Comparison of ENCODE assay signal across 27 mouse cellular contexts in genomic region chr4:108386087-108386486, GRCm38 (mm10). TPM values are rescaled to one million over a fixed set of nuclear protein-coding genes. Genes with fewer than 3 reads are reported as not detected.
DNase-seq lines count a peak whose midpoint lies in the region; ATAC-seq and TF ChIP-seq lines count a peak whose summit lies in the region.
"Had no signal": no experiment of that assay in that cellular context is flagged by ENCODE, and none has a peak within 500 bp of the region (broad histone marks: within the 10 kb centered on the region; RNA-seq: fewer than 3 reads in every experiment).

No protein-coding gene starts in this region.

- TF ChIP-seq CTCF in gastrocnemius, adult 2 months (IDR thresholded peaks at IDR 0.05): no peak

- H3K27me3 ChIP-seq in heart, embryonic 10.5 days (ENCODE audit: insufficient read depth, poor library complexity, severe bottlenecking): peaks cover 30% of the 10 kb centered on the region
- H3K27me3 ChIP-seq in forebrain, embryonic 16.5 days (replicated peaks; ENCODE audit: control insufficient read depth, insufficient read depth, low read length): peaks cover 17% of the 10 kb centered on the region
- H3K27me3 ChIP-seq in forebrain, embryonic 11.5 days (ENCODE audit: control insufficient read depth, insufficient read depth, low read length): peaks cover 17% of the 10 kb centered on the region
- H3K27me3 ChIP-seq: CH12.LX had no signal

- intact Hi-C loops in gastrocnemius, adult 2 months (cut with DNase I): no loop called here

- WGBS in heart, embryonic 10.5 days: 10% methylated on average over 1 of the region's 1 CpGs
- 38% methylated on average over 1 of the region's 1 CpGs for WGBS in forebrain, embryonic 16.5 days
- WGBS in forebrain, embryonic 11.5 days: 32% methylated on average over 1 of the region's 1 CpGs

- no peak overlapping the region for H3K9ac ChIP-seq in forebrain, embryonic 16.5 days (replicated peaks; ENCODE audit: low read depth, low read length)
- no peak overlapping the region for H3K9ac ChIP-seq in forebrain, embryonic 11.5 days (ENCODE audit: low read length)
- H3K9ac ChIP-seq: embryonic facial prominence, embryonic 15.5 days; forebrain, embryonic 15.5 days; hindbrain, embryonic 14.5 days; kidney, embryonic 15.5 days had no signal

- H3K4me1 ChIP-seq in heart, embryonic 10.5 days: peaks cover 36% of the 10 kb centered on the region
- H3K4me1 ChIP-seq in forebrain, embryonic 16.5 days (replicated peaks; ENCODE audit: control insufficient read depth, insufficient read depth, low read length): peaks cover 17% of the 10 kb centered on the region
- peaks cover 10% of the 10 kb centered on the region; the same call in 1 of the 2 replicates for H3K4me1 ChIP-seq in forebrain, embryonic 11.5 days (replicated peaks; ENCODE audit: control insufficient read depth, insufficient read depth, low read length)

- no peak for ATAC-seq in forebrain, embryonic 16.5 days
- ATAC-seq in forebrain, embryonic 11.5 days (replicated peaks; ENCODE audit: low FRiP score): no peak
- ATAC-seq: forebrain, embryonic 15.5 days; intestine, embryonic 16.5 days had no signal

- DNase-seq in gastrocnemius, adult 2 months: peak; percentile 34
- no peak for DNase-seq in gastrocnemius, postnatal 4 days (ENCODE audit: low spot score in 2 of 2)
- peak; percentile 23 for DNase-seq in heart, postnatal 4 days
- no peak for DNase-seq in heart, embryonic 10.5 days (ENCODE audit: low spot score)
- DNase-seq in NIH3T3 (ENCODE audit: low read depth): peak; percentile 40
- DNase-seq in forebrain, embryonic 11.5 days (ENCODE audit: low spot score): no peak
- DNase-seq: adrenal gland, adult 2 months; adrenal gland, postnatal 25 days; cerebellum, adult 8-10 months; cerebellum, postnatal 14 days; embryo, embryonic 11 days; kidney, adult 2 months had no signal

- H3K4me3 ChIP-seq in gastrocnemius, adult 2 months: no peak overlapping the region
- H3K4me3 ChIP-seq in heart, embryonic 10.5 days: no peak overlapping the region
- H3K4me3 ChIP-seq in forebrain, embryonic 16.5 days (replicated peaks; ENCODE audit: low read length): no peak overlapping the region
- H3K4me3 ChIP-seq in forebrain, embryonic 11.5 days (ENCODE audit: low read depth, low read length): no peak overlapping the region
- H3K4me3 ChIP-seq: embryonic facial prominence, embryonic 15.5 days; erythroblast, embryonic 14.5 days; forebrain, embryonic 10.5 days; forebrain, embryonic 15.5 days; heart, adult 2 months; hindbrain, embryonic 10.5 days; kidney, embryonic 15.5 days had no signal

- H3K27ac ChIP-seq in gastrocnemius, adult 2 months: no peak overlapping the region
- no peak overlapping the region for H3K27ac ChIP-seq in heart, embryonic 10.5 days
- no peak overlapping the region for H3K27ac ChIP-seq in forebrain, embryonic 16.5 days (ENCODE audit: low read length)
- no peak overlapping the region for H3K27ac ChIP-seq in forebrain, embryonic 11.5 days (ENCODE audit: low read depth, low read length)
- H3K27ac ChIP-seq: embryonic facial prominence, embryonic 15.5 days; forebrain, embryonic 15.5 days; heart, adult 2 months had no signal

- H3K4me2 ChIP-seq in forebrain, embryonic 16.5 days (ENCODE audit: low read length): no peak overlapping the region
- H3K4me2 ChIP-seq in forebrain, embryonic 11.5 days (ENCODE audit: low read depth, low read length, severe bottlenecking): no peak overlapping the region
- H3K4me2 ChIP-seq: embryonic facial prominence, embryonic 15.5 days; forebrain, embryonic 15.5 days; hindbrain, embryonic 14.5 days; kidney, embryonic 15.5 days had no signal

- no peaks in the 10 kb centered on the region for H3K9me3 ChIP-seq in heart, embryonic 10.5 days
- H3K9me3 ChIP-seq in forebrain, embryonic 16.5 days (ENCODE audit: control insufficient read depth, low read length): no peaks in the 10 kb centered on the region
- H3K9me3 ChIP-seq in forebrain, embryonic 11.5 days (ENCODE audit: control insufficient read depth, low read length): no peaks in the 10 kb centered on the region
- H3K9me3 ChIP-seq: embryonic facial prominence, embryonic 15.5 days; forebrain, embryonic 10.5 days; forebrain, embryonic 15.5 days; G1E; hindbrain, embryonic 10.5 days; kidney, embryonic 15.5 days had no signal

- no peaks in the 10 kb centered on the region for H3K36me3 ChIP-seq in heart, embryonic 10.5 days
- no peaks in the 10 kb centered on the region for H3K36me3 ChIP-seq in forebrain, embryonic 16.5 days (ENCODE audit: control insufficient read depth, insufficient read depth)
- H3K36me3 ChIP-seq in forebrain, embryonic 11.5 days (ENCODE audit: control insufficient read depth, insufficient read depth, low read length): no peaks in the 10 kb centered on the region
- H3K36me3 ChIP-seq: embryonic facial prominence, embryonic 15.5 days; forebrain, embryonic 10.5 days; forebrain, embryonic 15.5 days; G1E; hindbrain, embryonic 10.5 days; kidney, embryonic 15.5 days had no signal

RNA-seq across cellular contexts. Expression of gene Shisal2a, which starts 2.9 kb away (rescaled TPM):
- total RNA-seq in gastrocnemius, adult 2 months (2021): not detected
- total RNA-seq in gastrocnemius, postnatal 4 days (2021): not detected
- under 1 TPM; 0.50 TPM for total RNA-seq in heart, postnatal 4 days (2021)
- polyA plus RNA-seq in heart, embryonic 10.5 days (2016; fragmentation: Nextera tagmentation; extraction: Ambion mirVana): 3.0 and 3.5 TPM in 2 replicates
- 1.7 and 2.7 TPM in 2 replicates for polyA plus RNA-seq in forebrain, embryonic 16.5 days (2015; fragmentation: Nextera tagmentation; extraction: Ambion mirVana)
- 1.7 and 3.0 TPM in 2 replicates for polyA plus RNA-seq in forebrain, embryonic 11.5 days (2014; fragmentation: Nextera tagmentation; extraction: Ambion mirVana)
- total RNA-seq: CH12.LX; common myeloid progenitor, adult 5-6 weeks; G1E; gastrocnemius, postnatal 36 days; heart, adult 2 months; heart, postnatal 10 days had no signal
- polyA plus RNA-seq: erythroblast, embryonic 14.5 days; G1E; heart, adult 2 months had no signal

RNA-seq across cellular contexts. Expression of gene Gpx7, which starts 20.7 kb away (rescaled TPM):
- total RNA-seq in gastrocnemius, adult 2 months (2021): 1 to 10 TPM; 6.3 TPM
- 10 to 100 TPM; 38.8 to 41.9 TPM for total RNA-seq in gastrocnemius, postnatal 4 days (2021)
- total RNA-seq in heart, postnatal 4 days (2021): 10 to 100 TPM; 27.5 to 30.6 TPM
- 54.3 and 58.8 TPM in 2 replicates for polyA plus RNA-seq in heart, embryonic 10.5 days (2016; fragmentation: Nextera tagmentation; extraction: Ambion mirVana)
- 26.3 and 28.3 TPM in 2 replicates for polyA plus RNA-seq in forebrain, embryonic 16.5 days (2015; fragmentation: Nextera tagmentation; extraction: Ambion mirVana)
- 38.7 and 39.3 TPM in 2 replicates for polyA plus RNA-seq in forebrain, embryonic 11.5 days (2014; fragmentation: Nextera tagmentation; extraction: Ambion mirVana)
- total RNA-seq: CH12.LX had no signal
- polyA plus RNA-seq: erythroblast, embryonic 14.5 days; G1E had no signal

RNA-seq across cellular contexts. Expression of gene Coa7, which starts 58.1 kb away (rescaled TPM):
- 10 to 100 TPM; 33.6 to 35.8 TPM for total RNA-seq in gastrocnemius, adult 2 months (2021)
- 10 to 100 TPM; 23.1 to 31.3 TPM for total RNA-seq in gastrocnemius, postnatal 4 days (2021)
- total RNA-seq in heart, postnatal 4 days (2021): 10 to 100 TPM; 41.1 to 46.8 TPM
- polyA plus RNA-seq in heart, embryonic 10.5 days (2016; fragmentation: Nextera tagmentation; extraction: Ambion mirVana): 58.4 and 61.1 TPM in 2 replicates
- 56.7 and 58.5 TPM in 2 replicates for polyA plus RNA-seq in forebrain, embryonic 16.5 days (2015; fragmentation: Nextera tagmentation; extraction: Ambion mirVana)
- 54.5 and 56.8 TPM in 2 replicates for polyA plus RNA-seq in forebrain, embryonic 11.5 days (2014; fragmentation: Nextera tagmentation; extraction: Ambion mirVana)

Comparison
In these comparisons a context has a peak if more than half of its experiments do, and no peak if none do; other contexts are left out.
1. DNase-seq: peak in gastrocnemius, adult 2 months (single experiment), heart, postnatal 4 days (single experiment) and NIH3T3 (single experiment); none in gastrocnemius, postnatal 4 days (0 of 2), heart, embryonic 10.5 days (single experiment) and forebrain, embryonic 11.5 days (single experiment).